Mouse (Mus musculus): Measurements from ENCODE around the gene Gas7.

DNA sequence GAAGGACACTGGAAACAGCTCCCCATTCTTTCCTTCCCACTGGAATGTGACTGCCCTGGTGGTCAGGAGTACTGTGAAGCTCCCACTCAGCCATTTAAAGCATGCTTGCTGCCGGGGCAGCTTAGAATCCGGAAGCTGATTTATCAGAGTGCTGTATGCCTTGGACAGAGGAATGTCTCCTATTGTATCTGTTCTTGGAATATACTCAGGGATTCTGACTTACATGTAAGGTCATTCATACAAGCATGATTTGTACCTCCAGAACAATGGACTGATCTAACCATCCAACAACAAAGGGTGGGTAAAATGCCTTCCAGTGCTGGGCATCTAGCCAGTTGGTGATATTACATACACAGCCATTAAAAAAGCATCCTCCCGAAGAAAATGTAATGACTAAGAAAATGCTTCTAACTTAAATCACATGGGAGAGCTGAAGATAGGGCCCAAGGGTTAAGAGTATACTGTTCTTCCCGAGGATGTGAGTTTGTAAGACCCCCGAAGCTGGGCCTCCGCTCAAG, 189.5 kb downstream of the Gas7 start:
- no peak for TF ChIP-seq CTCF (IDR thresholded peaks at IDR 0.05)
- peak; percentile 28 for TF ChIP-seq EP300 (IDR thresholded peaks at IDR 0.05)

Measured in lung, postnatal 0 days (tissue).